ENCODE assay signal across 12 mouse cellular contexts in the genomic region with DNA sequence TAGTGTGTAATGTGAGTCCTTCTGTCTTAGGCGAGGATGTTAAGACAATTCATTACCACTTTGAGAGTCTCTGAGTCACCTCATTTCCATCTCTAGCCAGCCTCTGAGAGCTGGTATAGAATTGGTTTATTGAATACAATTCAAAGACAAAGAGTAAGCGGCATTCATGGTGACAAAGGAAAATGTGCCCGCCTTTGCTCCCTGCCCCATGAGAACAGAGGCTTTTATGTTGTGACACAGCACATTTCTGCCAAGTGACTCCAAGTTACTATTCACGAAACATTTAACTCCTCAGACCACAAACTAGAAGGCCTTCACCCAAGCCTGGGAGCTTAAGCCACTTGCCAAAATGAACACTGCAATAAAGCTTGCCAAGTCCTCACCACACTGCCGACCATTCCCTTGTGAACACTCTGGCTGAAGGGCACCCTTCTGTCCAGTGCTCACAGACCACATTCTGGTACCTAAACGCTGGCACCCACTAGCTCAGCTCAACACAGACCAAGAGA. TPM values are rescaled to one million over a fixed set of nuclear protein-coding genes. Genes with fewer than 3 reads are reported as not detected.
DNase-seq lines count a peak whose midpoint lies in the region; ATAC-seq and TF ChIP-seq lines count a peak whose summit lies in the region.
"Had no signal": no experiment of that assay in that cellular context is flagged by ENCODE, and none has a peak within 500 bp of the region (broad histone marks: within the 10 kb centered on the region; RNA-seq: fewer than 3 reads in every experiment).

No protein-coding gene starts in this region.

- H3K9ac ChIP-seq in forebrain, embryonic 11.5 days (ENCODE audit: low read length): no peak overlapping the region
- no peak overlapping the region for H3K9ac ChIP-seq in embryonic facial prominence, embryonic 14.5 days (ENCODE audit: low read depth, low read length)
- no peak overlapping the region for H3K9ac ChIP-seq in hindbrain, postnatal 0 days (replicated peaks; ENCODE audit: low read length)
- no peak overlapping the region for H3K9ac ChIP-seq in stomach, postnatal 0 days (ENCODE audit: low read length)

- no peak for TF ChIP-seq EP300 in stomach, postnatal 0 days (optimal IDR thresholded peaks at IDR 0.05)

- no peaks in the 10 kb centered on the region for H3K9me3 ChIP-seq in forebrain, embryonic 10.5 days
- H3K9me3 ChIP-seq in forebrain, embryonic 11.5 days (ENCODE audit: control insufficient read depth, low read length): no peaks in the 10 kb centered on the region
- H3K9me3 ChIP-seq in embryonic facial prominence, embryonic 14.5 days (ENCODE audit: control insufficient read depth, low read length): no peaks in the 10 kb centered on the region
- no peaks in the 10 kb centered on the region for H3K9me3 ChIP-seq in hindbrain, postnatal 0 days (ENCODE audit: low read length)
- H3K9me3 ChIP-seq in stomach, postnatal 0 days (ENCODE audit: control insufficient read depth, low read length): no peaks in the 10 kb centered on the region

- no peak for ATAC-seq in forebrain, embryonic 11.5 days (replicated peaks; ENCODE audit: low FRiP score)
- ATAC-seq in embryonic facial prominence, embryonic 14.5 days (ENCODE audit: low read depth): 0 out of 2 replicates have a peak, but pooled peaks have one; percentile 22
- peak; percentile 88 for ATAC-seq in hindbrain, postnatal 0 days
- no peak for ATAC-seq in stomach, postnatal 0 days (ENCODE audit: low FRiP score, low TSS enrichment)

- TF ChIP-seq CTCF in hindbrain, postnatal 0 days (IDR thresholded peaks at IDR 0.05; ENCODE audit: low read depth): no peak
- no peak for TF ChIP-seq CTCF in stomach, postnatal 0 days (IDR thresholded peaks at IDR 0.05; ENCODE audit: low read depth)

- H3K27me3 ChIP-seq in forebrain, embryonic 10.5 days (ENCODE audit: poor library complexity, severe bottlenecking): no peaks in the 10 kb centered on the region
- no peaks in the 10 kb centered on the region for H3K27me3 ChIP-seq in forebrain, embryonic 11.5 days (ENCODE audit: control insufficient read depth, insufficient read depth, low read length)
- H3K27me3 ChIP-seq in embryonic facial prominence, embryonic 14.5 days (replicated peaks; ENCODE audit: control insufficient read depth, insufficient read depth, low read length): no peaks in the 10 kb centered on the region
- H3K27me3 ChIP-seq in hindbrain, postnatal 0 days (ENCODE audit: insufficient read depth, low read length): no peaks in the 10 kb centered on the region
- no peaks in the 10 kb centered on the region for H3K27me3 ChIP-seq in stomach, postnatal 0 days (ENCODE audit: control insufficient read depth, insufficient read depth, low read length)

- 79% methylated on average over 6 of the region's 6 CpGs for WGBS in forebrain, embryonic 10.5 days
- WGBS in forebrain, embryonic 11.5 days: 59% methylated on average over 6 of the region's 6 CpGs
- WGBS in embryonic facial prominence, embryonic 14.5 days: 81% methylated on average over 6 of the region's 6 CpGs
- WGBS in hindbrain, postnatal 0 days: 29% methylated on average over 6 of the region's 6 CpGs
- 74% methylated on average over 6 of the region's 6 CpGs for WGBS in stomach, postnatal 0 days

- no peak overlapping the region for H3K4me2 ChIP-seq in forebrain, embryonic 11.5 days (ENCODE audit: low read depth, low read length, severe bottlenecking)
- H3K4me2 ChIP-seq in embryonic facial prominence, embryonic 14.5 days (ENCODE audit: low read depth, low read length): no peak overlapping the region
- H3K4me2 ChIP-seq in hindbrain, postnatal 0 days (ENCODE audit: low read depth, low read length): no peak overlapping the region
- H3K4me2 ChIP-seq in stomach, postnatal 0 days (replicated peaks; ENCODE audit: low read depth): no peak overlapping the region

- H3K4me1 ChIP-seq in forebrain, embryonic 10.5 days: peaks cover 36% of the 10 kb centered on the region
- H3K4me1 ChIP-seq in forebrain, embryonic 11.5 days (replicated peaks; ENCODE audit: control insufficient read depth, insufficient read depth, low read length): peaks cover 7% of the 10 kb centered on the region
- peaks cover 4% of the 10 kb centered on the region; the same call in 1 of the 2 replicates for H3K4me1 ChIP-seq in embryonic facial prominence, embryonic 14.5 days (ENCODE audit: control insufficient read depth, insufficient read depth, low read length)
- peaks cover 19% of the 10 kb centered on the region for H3K4me1 ChIP-seq in hindbrain, postnatal 0 days (ENCODE audit: insufficient read depth, low read length)
- H3K4me1 ChIP-seq in stomach, postnatal 0 days (replicated peaks; ENCODE audit: control insufficient read depth, insufficient read depth): no peaks in the 10 kb centered on the region

- H3K4me3 ChIP-seq in forebrain, embryonic 10.5 days: no peak overlapping the region
- H3K4me3 ChIP-seq in forebrain, embryonic 11.5 days (ENCODE audit: low read depth, low read length): no peak overlapping the region
- H3K4me3 ChIP-seq in embryonic facial prominence, embryonic 14.5 days (ENCODE audit: low read depth, low read length): no peak overlapping the region
- no peak overlapping the region for H3K4me3 ChIP-seq in hindbrain, postnatal 0 days (ENCODE audit: low read length)
- no peak overlapping the region for H3K4me3 ChIP-seq in stomach, postnatal 0 days (ENCODE audit: low read depth, low read length)
- H3K4me3 ChIP-seq: gastrocnemius, adult 2 months had no signal

- peak overlapping the region; percentile 44; the same call in 1 of the 2 replicates for H3K27ac ChIP-seq in forebrain, embryonic 10.5 days
- H3K27ac ChIP-seq in forebrain, embryonic 11.5 days (ENCODE audit: low read depth, low read length): no peak overlapping the region
- no peak overlapping the region for H3K27ac ChIP-seq in embryonic facial prominence, embryonic 14.5 days (replicated peaks; ENCODE audit: low read depth, low read length)
- peak overlapping the region; percentile 22; the same call in 1 of the 2 replicates for H3K27ac ChIP-seq in hindbrain, postnatal 0 days
- no peak overlapping the region for H3K27ac ChIP-seq in stomach, postnatal 0 days (replicated peaks)
- H3K27ac ChIP-seq: gastrocnemius, adult 2 months had no signal

- no peak for DNase-seq in forebrain, embryonic 10.5 days (ENCODE audit: extremely low spot score, low spot score)
- DNase-seq in forebrain, embryonic 11.5 days (ENCODE audit: low spot score): no peak
- peak; percentile 56 for DNase-seq in 3134 (ENCODE audit: extremely low read depth, insufficient read length, low spot score)
- DNase-seq in embryonic facial prominence, embryonic 14.5 days (ENCODE audit: low spot score): no peak
- peak; percentile 65 for DNase-seq in hindbrain, postnatal 0 days (ENCODE audit: low spot score)
- DNase-seq in lung, postnatal 25 days (ENCODE audit: low spot score): no peak
- DNase-seq in stomach, postnatal 0 days (ENCODE audit: low spot score): no peak
- no peak for DNase-seq in right cerebral cortex, adult 2 months (ENCODE audit: low spot score in 2 of 2)
- DNase-seq: cerebellum, postnatal 14 days; gastrocnemius, adult 2 months; heart, postnatal 36 days; kidney, postnatal 4 days had no signal

- H3K36me3 ChIP-seq in forebrain, embryonic 10.5 days (replicated peaks): no peaks in the 10 kb centered on the region
- H3K36me3 ChIP-seq in forebrain, embryonic 11.5 days (ENCODE audit: control insufficient read depth, insufficient read depth, low read length): no peaks in the 10 kb centered on the region
- H3K36me3 ChIP-seq in embryonic facial prominence, embryonic 14.5 days (ENCODE audit: control insufficient read depth, insufficient read depth, low read length): no peaks in the 10 kb centered on the region
- no peaks in the 10 kb centered on the region for H3K36me3 ChIP-seq in hindbrain, postnatal 0 days (ENCODE audit: insufficient read depth, low read length)
- H3K36me3 ChIP-seq in stomach, postnatal 0 days (ENCODE audit: control insufficient read depth, insufficient read depth, low read length): no peaks in the 10 kb centered on the region

RNA-seq across cellular contexts. Expression of a gene that starts 47.5 kb away (rescaled TPM):
- polyA plus RNA-seq in forebrain, embryonic 10.5 days (2016; fragmentation: Nextera tagmentation; extraction: Ambion mirVana): 18.2 and 22.7 TPM in 2 replicates
- 44.2 and 49.0 TPM in 2 replicates for polyA plus RNA-seq in forebrain, embryonic 11.5 days (2014; fragmentation: Nextera tagmentation; extraction: Ambion mirVana)
- polyA plus RNA-seq in embryonic facial prominence, embryonic 14.5 days (2014; fragmentation: Nextera tagmentation; extraction: Ambion mirVana): 9.9 and 13.0 TPM in 2 replicates
- total RNA-seq in hindbrain, postnatal 0 days (2014; rRNA removed): 159 and 176 TPM in 2 replicates
- 68.1 and 69.6 TPM in 2 replicates for polyA plus RNA-seq in hindbrain, postnatal 0 days (2015; fragmentation: Nextera tagmentation; extraction: Ambion mirVana)
- 2.0 and 2.3 TPM in 2 replicates for polyA plus RNA-seq in stomach, postnatal 0 days (2015; fragmentation: Nextera tagmentation; extraction: Ambion mirVana)

Comparison
In these comparisons a context has a peak if more than half of its experiments do, and no peak if none do; other contexts are left out.
1. H3K27ac ChIP-seq: peak in forebrain, embryonic 10.5 days (single experiment) and hindbrain, postnatal 0 days (single experiment); none in forebrain, embryonic 11.5 days (single experiment), embryonic facial prominence, embryonic 14.5 days (single experiment) and stomach, postnatal 0 days (single experiment).
2. DNase-seq: peak in 3134 (single experiment) and hindbrain, postnatal 0 days (single experiment); none in forebrain, embryonic 10.5 days (single experiment), forebrain, embryonic 11.5 days (single experiment), embryonic facial prominence, embryonic 14.5 days (single experiment), lung, postnatal 25 days (single experiment), stomach, postnatal 0 days (single experiment) and right cerebral cortex, adult 2 months (0 of 2).
3. ATAC-seq: peak in embryonic facial prominence, embryonic 14.5 days (single experiment) and hindbrain, postnatal 0 days (single experiment); none in forebrain, embryonic 11.5 days (single experiment) and stomach, postnatal 0 days (single experiment).